Mouse (Mus musculus) lung, embryonic 15.5 days (tissue): ENCODE results near the gene Ddx19b. TPM values are rescaled to one million over a fixed set of nuclear protein-coding genes. Genes with fewer than 3 reads are reported as not detected.
"Not testable (repeated sequence)": the region's sequence is repeated elsewhere in the genome, so short reads cannot be mapped to it uniquely, and the experiment has no call there.

ENCODE experiments used
- ATAC-seq: fragments of 200-750 bp; cut with Nextera tagmentation; 2 replicates; pipeline ENCODE4 v1.8.0; 2017; ENCODE audit warnings: moderate number of reproducible peaks, borderline replicate concordance; ENCODE audit not compliant: low FRiP score, low TSS enrichment; ENCODE audit errors: extremely low read depth
- H3K27ac ChIP-seq: fragments of 300-500 bp; sonication (generic); 2 replicates; pipeline ENCODE4 v1.5.1; 2015; ENCODE audit warnings: moderate library complexity, mild to moderate bottlenecking, inconsistent platforms
- H3K27me3 ChIP-seq: fragments of 300-500 bp; sonication (generic); 2 replicates; pipeline ENCODE4 v1.6.1; 2015; ENCODE audit warnings: inconsistent platforms
- H3K36me3 ChIP-seq: fragments of 300-500 bp; sonication (generic); 2 replicates; pipeline ENCODE4 v1.6.1; 2015; ENCODE audit warnings: inconsistent platforms
- H3K4me1 ChIP-seq: fragments of 300-500 bp; sonication (generic); 2 replicates; pipeline ENCODE4 v1.6.1; 2015; ENCODE audit warnings: inconsistent platforms
- H3K4me2 ChIP-seq: fragments of 300-500 bp; sonication (generic); 2 replicates; pipeline ENCODE4 v1.6.1; 2015; ENCODE audit warnings: inconsistent platforms, mild to moderate bottlenecking, moderate library complexity
- H3K4me3 ChIP-seq: fragments of 300-500 bp; sonication (generic); 2 replicates; pipeline ENCODE4 v1.5.1; 2015; ENCODE audit warnings: mild to moderate bottlenecking, inconsistent platforms
- H3K9ac ChIP-seq: fragments of 300-500 bp; sonication (generic); 2 replicates; pipeline ENCODE4 v1.6.1; 2015; ENCODE audit warnings: inconsistent platforms
- H3K9me3 ChIP-seq: fragments of 300-500 bp; sonication (generic); 2 replicates; pipeline ENCODE4 v1.6.1; 2016; ENCODE audit warnings: inconsistent platforms
- WGBS: fragments of 180-500 bp; shearing (Covaris S2); methylation state at CpG from one replicate; pipeline ENCODE4 v1.1.7; 2015; 5-methylcytosine and 5-hydroxymethylcytosine counted together
- polyA plus RNA-seq: library from polyadenylated mRNA; unstranded; fragments of >200 nt; fragmentation: Nextera tagmentation; extraction: Ambion mirVana; gene quantifications from 2 replicates; pipeline ENCODE4 v1.2.1, GENCODE M21; 2015

Ddx19b gene
- polyA plus RNA-seq, 1 experiment from 2014 or later: 7.3 TPM

DNA sequence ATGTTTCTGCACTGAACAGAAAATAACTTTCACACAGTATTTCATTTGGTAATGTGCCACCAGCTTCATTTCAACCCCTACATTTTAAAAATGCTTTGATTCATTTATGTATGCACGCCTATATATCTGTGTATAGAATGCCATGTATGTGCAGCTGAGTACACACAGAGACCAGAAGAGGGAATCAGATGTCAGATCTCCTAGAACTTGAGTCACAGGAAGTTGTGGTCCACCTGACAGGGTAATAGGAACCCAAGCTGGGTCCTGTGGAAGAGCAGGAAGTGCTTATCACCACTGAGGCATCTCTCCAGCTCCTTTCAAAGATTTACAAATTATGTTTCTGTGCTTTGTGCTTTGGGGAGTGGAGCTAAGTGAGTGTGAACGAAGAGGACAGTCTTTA lies 50.2 kb downstream of the Ddx19b start:
- Histone ChIP-seq H3K9me3 (no peaks in the 10 kb centered on the region), H3K4me1 (no peaks in the 10 kb centered on the region), H3K4me2 (no peak overlapping the region), H3K9ac (no peak overlapping the region), H3K4me3 (no peak overlapping the region), H3K27me3 (no peaks in the 10 kb centered on the region), H3K27ac (no peak overlapping the region), H3K36me3 (peaks cover 72% of the 10 kb centered on the region)
- WGBS: 79% methylated on average over 2 of the region's 2 CpGs
- no peak for ATAC-seq

DNA sequence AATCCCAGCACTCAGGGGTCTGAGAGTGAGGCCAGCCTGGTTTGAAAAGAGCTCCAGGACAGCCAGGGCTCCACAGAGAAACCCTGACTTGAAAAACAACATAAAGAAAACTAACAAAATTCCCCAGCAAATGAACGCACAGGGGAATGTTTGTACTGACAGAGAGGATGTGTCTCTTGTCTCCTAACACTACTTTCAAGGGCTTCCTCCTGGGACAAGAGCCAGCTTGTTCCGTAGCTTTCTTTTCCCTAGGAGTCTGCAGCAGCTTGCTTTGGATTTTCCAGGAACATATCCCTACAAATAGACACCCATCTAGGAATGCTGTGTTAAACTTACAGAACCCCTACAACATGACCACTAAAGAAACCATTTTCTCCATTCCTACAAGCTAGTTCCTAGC lies 53.6 kb downstream of the Ddx19b start:
- peaks cover 64% of the 10 kb centered on the region for H3K36me3 ChIP-seq
- H3K4me1 ChIP-seq, H3K9me3 ChIP-seq, H3K27ac ChIP-seq, H3K4me2 ChIP-seq, H3K27me3 ChIP-seq, H3K4me3 ChIP-seq, H3K9ac ChIP-seq: not testable (repeated sequence)
- 48% methylated on average over 2 of the region's 2 CpGs for WGBS
- ATAC-seq: peak; percentile 79; the same call in 1 of the 2 replicates

- H3K9me3 ChIP-seq: not testable (repeated sequence)
- 95% methylated on average over 8 of the region's 8 CpGs for WGBS
Measured at GRCm38 (mm10) chr8:110976532-110976931, 55.0 kb downstream of the Ddx19b start.

DNA sequence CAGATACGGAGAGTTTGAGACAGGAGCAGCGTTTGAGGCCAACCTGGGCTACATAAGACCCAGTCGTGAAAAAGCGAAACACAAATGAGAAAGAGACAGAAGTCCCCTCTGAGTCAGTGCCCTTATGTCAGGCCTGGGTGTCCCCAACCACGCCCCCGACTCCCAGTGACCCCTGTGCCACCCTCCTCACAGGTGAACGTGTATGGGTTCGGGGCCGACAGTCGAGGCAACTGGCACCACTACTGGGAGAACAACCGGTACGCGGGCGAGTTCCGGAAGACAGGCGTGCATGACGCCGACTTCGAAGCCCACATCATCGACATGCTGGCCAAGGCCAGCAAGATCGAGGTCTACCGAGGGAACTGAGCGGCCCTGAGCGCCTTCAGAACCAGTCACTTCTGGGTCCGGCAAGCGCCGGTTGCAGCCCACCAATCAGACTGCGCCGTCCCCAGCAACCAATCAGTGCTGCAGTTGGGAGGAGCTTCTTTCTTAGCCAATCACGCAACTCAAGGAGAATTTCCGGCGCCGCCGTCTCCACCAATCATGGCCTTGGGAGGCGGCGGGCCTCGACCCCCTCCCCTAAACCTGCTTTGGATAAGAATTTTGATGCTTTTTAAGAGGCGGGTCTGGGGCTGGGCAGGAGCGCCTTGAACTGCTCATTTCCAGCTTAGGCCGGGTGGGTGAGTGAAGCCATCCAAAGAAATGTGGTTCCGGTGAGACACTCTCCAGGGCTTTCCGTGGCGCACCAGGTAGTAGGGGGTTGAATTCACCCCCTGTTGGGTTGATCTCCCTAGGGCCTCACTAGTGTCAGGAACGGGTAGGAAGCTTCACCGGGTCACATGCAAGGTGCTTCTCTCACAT lies 61.4 kb downstream of the Ddx19b start:
- ATAC-seq: peak; percentile 94
- Histone ChIP-seq H3K27me3 (no peaks in the 10 kb centered on the region), H3K9me3 (no peaks in the 10 kb centered on the region), H3K4me1 (peaks cover 19% of the 10 kb centered on the region), H3K4me3 (peak overlapping the region; percentile 48), H3K4me2 (peak overlapping the region; percentile 81), H3K27ac (peak overlapping the region; percentile 25; the same call in 1 of the 2 replicates), H3K36me3 (peaks cover 27% of the 10 kb centered on the region), H3K9ac (peak overlapping the region; percentile 55)
- WGBS: 7% methylated on average over 45 of the region's 45 CpGs

More at GRCm38 (mm10) chr8:110976532-110976931, 55.0 kb downstream of the Ddx19b start:
- peaks cover 58% of the 10 kb centered on the region for H3K36me3 ChIP-seq
- not testable (repeated sequence) for H3K27me3 ChIP-seq, H3K27ac ChIP-seq, H3K4me2 ChIP-seq, ATAC-seq, H3K4me3 ChIP-seq, H3K9ac ChIP-seq, H3K4me1 ChIP-seq

DNA sequence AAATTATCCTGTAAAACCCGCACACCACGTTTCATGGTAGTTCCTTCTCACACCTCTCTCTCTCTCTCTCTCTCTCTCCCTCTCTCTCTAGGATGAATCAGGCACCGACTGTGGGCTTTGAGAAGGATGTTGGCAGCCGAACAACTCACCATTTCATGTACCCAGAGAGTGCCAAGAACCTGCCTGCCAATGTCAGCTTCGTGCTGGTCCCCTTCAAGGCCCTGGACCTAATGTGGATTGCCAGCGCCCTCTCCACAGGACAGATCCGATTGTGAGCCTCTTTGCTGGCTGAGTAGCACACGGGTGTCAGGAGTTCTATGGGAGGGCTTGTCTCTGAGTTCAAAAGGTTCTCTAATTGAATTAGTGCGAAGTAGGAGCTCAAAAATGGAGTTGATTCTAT lies 64.2 kb downstream of the Ddx19b start:
- Histone ChIP-seq H3K9me3 (no peaks in the 10 kb centered on the region), H3K27ac (no peak overlapping the region), H3K36me3 (no peaks in the 10 kb centered on the region; the same call in 1 of the 2 replicates), H3K4me1 (peaks cover 19% of the 10 kb centered on the region), H3K27me3 (no peaks in the 10 kb centered on the region), H3K4me3 (no peak overlapping the region), H3K9ac (no peak overlapping the region), H3K4me2 (no peak overlapping the region)
- WGBS: 78% methylated on average over 9 of the region's 9 CpGs
- no peak for ATAC-seq

DNA sequence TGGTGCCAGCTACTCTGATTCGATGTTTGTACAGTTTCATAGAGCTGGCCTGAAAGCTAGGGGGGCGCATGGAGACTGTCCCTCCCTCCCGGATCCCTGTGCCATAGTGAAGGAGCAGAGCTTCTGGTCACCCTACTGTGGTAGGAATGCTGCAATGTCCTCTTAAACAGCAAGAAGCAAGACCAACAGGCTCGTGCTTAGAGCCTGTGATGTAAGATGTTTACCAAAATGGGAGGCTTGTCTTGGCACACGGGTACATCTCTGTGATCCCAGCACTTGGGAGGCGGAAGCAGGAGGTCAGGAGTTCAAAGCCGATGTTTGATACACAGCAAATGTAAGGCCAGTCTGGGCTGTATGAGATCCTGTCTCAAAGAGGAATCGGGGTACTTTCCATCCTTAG lies 65.0 kb downstream of the Ddx19b start:
- no peak overlapping the region for H3K9ac ChIP-seq
- 71% methylated on average over 8 of the region's 8 CpGs for WGBS
- H3K9me3 ChIP-seq: no peaks in the 10 kb centered on the region
- H3K4me2 ChIP-seq: no peak overlapping the region
- no peak for ATAC-seq
- H3K27me3 ChIP-seq: no peaks in the 10 kb centered on the region
- no peaks in the 10 kb centered on the region; the same call in 1 of the 2 replicates for H3K36me3 ChIP-seq
- H3K27ac ChIP-seq: peak overlapping the region; percentile 12; the same call in 1 of the 2 replicates
- H3K4me1 ChIP-seq: peaks cover 19% of the 10 kb centered on the region
- no peak overlapping the region for H3K4me3 ChIP-seq

DNA sequence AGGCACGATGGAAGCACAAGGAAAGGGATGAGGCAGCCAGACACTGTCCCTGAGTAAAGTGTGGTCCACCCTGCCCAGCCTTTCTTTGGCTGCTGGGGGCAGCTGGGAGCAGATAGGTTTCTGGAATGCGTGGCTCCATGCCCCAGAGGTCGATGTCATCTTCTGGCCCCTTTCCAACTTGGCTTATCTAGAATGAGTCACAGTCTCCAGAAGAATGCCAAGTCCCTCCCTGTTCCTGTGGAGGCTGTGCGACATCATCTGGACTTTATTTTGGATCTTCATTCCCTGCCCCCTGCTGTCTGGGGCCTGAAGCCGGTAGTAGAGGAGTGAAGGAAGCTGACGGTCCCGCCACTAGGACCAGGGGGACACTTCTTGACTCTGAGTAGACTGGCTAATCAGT lies 66.0 kb downstream of the Ddx19b start:
- ATAC-seq: peak; percentile 46; the same call in 1 of the 2 replicates
- 0 out of 2 replicates have a peak overlapping the region, but pooled peaks have one; percentile 12 for H3K27ac ChIP-seq
- peaks cover 14% of the 10 kb centered on the region for H3K4me1 ChIP-seq
- H3K9me3 ChIP-seq: no peaks in the 10 kb centered on the region
- H3K4me3 ChIP-seq: no peak overlapping the region
- H3K27me3 ChIP-seq: no peaks in the 10 kb centered on the region
- no peak overlapping the region for H3K9ac ChIP-seq
- no peak overlapping the region for H3K4me2 ChIP-seq
- H3K36me3 ChIP-seq: no peaks in the 10 kb centered on the region; the same call in 1 of the 2 replicates
- WGBS: 34% methylated on average over 7 of the region's 7 CpGs

- no peak overlapping the region for H3K4me2 ChIP-seq
- peaks cover 4% of the 10 kb centered on the region for H3K36me3 ChIP-seq
- H3K27ac ChIP-seq: no peak overlapping the region
- no peaks in the 10 kb centered on the region for H3K27me3 ChIP-seq
- WGBS: 70% methylated on average over 7 of the region's 7 CpGs
- H3K9me3 ChIP-seq: no peaks in the 10 kb centered on the region
- ATAC-seq: no peak
- H3K4me3 ChIP-seq: no peak overlapping the region
- no peak overlapping the region for H3K9ac ChIP-seq
- peaks cover 10% of the 10 kb centered on the region for H3K4me1 ChIP-seq
Measured at GRCm38 (mm10) chr8:110964666-110965065, 66.9 kb downstream of the Ddx19b start.

DNA sequence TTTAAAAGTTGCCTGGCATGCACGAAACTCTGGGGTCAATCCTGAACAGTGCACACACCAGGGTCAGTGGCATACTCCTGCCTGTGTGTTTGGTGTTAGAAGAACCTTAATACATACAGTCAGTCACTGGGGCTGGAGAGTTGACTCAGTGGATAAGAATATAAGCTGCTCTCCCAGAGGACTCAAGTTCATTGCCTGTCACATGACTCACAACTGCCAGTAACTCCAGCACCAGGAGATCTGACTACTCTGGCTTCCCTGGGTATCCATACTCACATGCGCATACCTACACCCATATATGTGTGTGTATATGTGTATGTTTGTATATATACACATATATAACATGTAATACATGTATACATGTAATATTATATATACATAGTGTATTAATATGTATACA lies 68.5 kb downstream of the Ddx19b start:
- H3K4me1 ChIP-seq: peaks cover 10% of the 10 kb centered on the region
- H3K9me3 ChIP-seq: no peaks in the 10 kb centered on the region
- no peak for ATAC-seq
- WGBS: 82% methylated on average over 2 of the region's 2 CpGs
- H3K36me3 ChIP-seq: peaks cover 6% of the 10 kb centered on the region
- H3K4me3 ChIP-seq: no peak overlapping the region
- H3K27ac ChIP-seq: no peak overlapping the region
- H3K9ac ChIP-seq: no peak overlapping the region
- H3K4me2 ChIP-seq: no peak overlapping the region
- no peaks in the 10 kb centered on the region for H3K27me3 ChIP-seq

DNA sequence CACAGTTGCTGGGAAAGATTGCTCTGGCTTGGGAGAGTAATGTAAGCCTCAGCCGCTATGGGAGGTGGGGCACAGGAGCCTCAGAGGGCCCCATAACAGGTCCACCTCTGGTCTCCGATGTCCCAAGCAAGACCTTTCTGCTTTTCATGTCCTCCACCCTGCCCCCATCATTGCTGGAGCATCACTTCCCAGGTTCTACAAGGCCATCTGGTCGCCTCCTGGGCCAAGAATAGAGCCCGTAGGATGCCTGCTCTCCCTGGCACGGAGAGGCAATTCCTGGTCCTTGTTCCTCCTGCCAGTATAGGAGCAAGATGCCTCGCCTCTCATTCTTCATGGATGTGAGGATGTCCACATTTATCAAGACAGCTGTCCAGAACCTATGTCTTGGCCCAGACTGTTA lies 71.6 kb downstream of the Ddx19b start:
- peaks cover 18% of the 10 kb centered on the region for H3K36me3 ChIP-seq
- H3K27me3 ChIP-seq: no peaks in the 10 kb centered on the region
- no peak overlapping the region for H3K4me3 ChIP-seq
- 90% methylated on average over 6 of the region's 6 CpGs for WGBS
- H3K9ac ChIP-seq: no peak overlapping the region
- no peaks in the 10 kb centered on the region for H3K4me1 ChIP-seq
- no peak overlapping the region for H3K4me2 ChIP-seq
- no peaks in the 10 kb centered on the region for H3K9me3 ChIP-seq
- ATAC-seq: no peak
- H3K27ac ChIP-seq: no peak overlapping the region

- no peak for ATAC-seq
- Histone ChIP-seq H3K9me3 (no peaks in the 10 kb centered on the region), H3K36me3 (peaks cover 18% of the 10 kb centered on the region), H3K4me1 (no peaks in the 10 kb centered on the region), H3K4me2 (no peak overlapping the region), H3K27ac (no peak overlapping the region), H3K27me3 (no peaks in the 10 kb centered on the region), H3K4me3 (no peak overlapping the region), H3K9ac (no peak overlapping the region)
- 93% methylated on average over 12 of the region's 12 CpGs for WGBS
Measured at GRCm38 (mm10) chr8:110959071-110959780, 72.3 kb downstream of the Ddx19b start.

DNA sequence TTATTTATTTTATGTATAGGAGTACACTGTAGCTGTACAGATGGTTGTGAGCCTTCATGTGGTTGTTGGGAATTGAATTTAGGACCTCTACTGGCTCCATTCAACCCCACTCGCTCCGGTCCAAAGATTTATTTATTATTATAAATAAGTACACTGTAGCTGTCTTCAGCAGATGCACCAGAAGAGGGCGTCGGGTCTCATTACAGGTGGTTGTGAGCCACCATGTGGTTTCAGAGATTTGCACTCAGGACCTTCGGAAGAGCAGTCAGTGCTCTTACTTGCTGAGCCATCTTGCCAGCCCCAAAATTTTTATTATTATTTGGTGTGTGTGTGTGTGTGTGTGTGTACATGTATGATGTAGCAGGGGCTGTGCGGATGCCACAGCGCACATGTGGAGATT lies 73.0 kb downstream of the Ddx19b start:
- not testable (repeated sequence) for H3K27ac ChIP-seq, H3K9ac ChIP-seq, H3K4me1 ChIP-seq, ATAC-seq, H3K9me3 ChIP-seq, H3K27me3 ChIP-seq, H3K4me3 ChIP-seq, H3K4me2 ChIP-seq
- WGBS: 88% methylated on average over 7 of the region's 7 CpGs
- H3K36me3 ChIP-seq: peaks cover 18% of the 10 kb centered on the region
